Mouse (Mus musculus): Measurements from ENCODE around the gene Ikbip. TPM values are rescaled to one million over a fixed set of nuclear protein-coding genes. Genes with fewer than 3 reads are reported as not detected.

Ikbip gene
- polyA plus RNA-seq, 1 experiment from 2014 or later = 46.1 TPM

GRCm38 (mm10) chr10:91138317-91138716 lies 55.6 kb downstream of the Ikbip start:
- H3K27ac ChIP-seq (ENCODE audit: low read depth, low read length) = no peak overlapping the region
- no peaks in the 10 kb centered on the region for H3K36me3 ChIP-seq (ENCODE audit: control insufficient read depth, insufficient read depth, low read length)
- ATAC-seq (replicated peaks; ENCODE audit: insufficient number of reproducible peaks, low FRiP score, low TSS enrichment) = 0 out of 2 replicates have a peak, but pooled peaks have one; percentile 10

DNA sequence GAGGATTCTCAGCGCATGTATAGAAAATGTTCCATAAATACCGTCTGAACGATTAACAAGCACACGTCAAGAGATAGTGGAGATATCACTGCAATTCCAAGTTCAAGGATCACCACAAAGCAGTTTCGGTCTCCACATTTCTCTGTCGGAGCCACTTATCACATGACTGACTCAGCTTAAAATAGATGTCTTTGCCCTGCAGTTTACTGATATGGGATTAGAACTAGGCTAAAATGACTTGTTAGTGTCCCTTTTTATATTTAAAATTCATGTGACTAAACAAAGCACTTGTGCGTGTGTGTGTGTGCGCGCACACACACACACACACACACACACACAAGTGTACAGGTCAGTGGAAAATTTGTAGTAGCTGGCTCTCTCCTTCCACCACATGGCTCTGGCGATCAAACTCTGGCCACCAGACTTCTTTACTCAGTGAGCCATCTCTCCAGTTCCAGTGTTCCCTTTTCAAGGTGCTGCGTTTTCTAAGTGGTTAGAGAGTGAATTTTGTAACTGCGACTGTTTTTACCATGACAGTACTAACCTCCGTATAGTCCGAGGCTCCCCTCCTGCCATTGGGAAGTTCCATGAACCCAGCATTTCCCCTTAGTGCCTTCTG lies 56.5 kb downstream of the Ikbip start:
- no peak for ATAC-seq (replicated peaks; ENCODE audit: insufficient number of reproducible peaks, low FRiP score, low TSS enrichment)
- Histone ChIP-seq H3K36me3 (ENCODE audit: control insufficient read depth, insufficient read depth, low read length) (no peaks in the 10 kb centered on the region), H3K4me3 (ENCODE audit: low read depth, low read length) (no peak overlapping the region), H3K9me3 (replicated peaks; ENCODE audit: control insufficient read depth, low read length) (no peaks in the 10 kb centered on the region), H3K4me1 (ENCODE audit: control insufficient read depth, insufficient read depth, low read length) (peaks cover 12% of the 10 kb centered on the region), H3K4me2 (peak overlapping the region; percentile 14; the same call in 1 of the 2 replicates), H3K27me3 (ENCODE audit: control insufficient read depth, insufficient read depth, low read length) (no peaks in the 10 kb centered on the region), H3K27ac (ENCODE audit: low read depth, low read length) (peak overlapping the region; percentile 71), H3K9ac (ENCODE audit: low read depth, low read length) (peak overlapping the region; percentile 22; the same call in 1 of the 2 replicates)
- WGBS (ENCODE audit: insufficient replicate concordance) = 61% methylated on average over 14 of the region's 14 CpGs

More at GRCm38 (mm10) chr10:91138317-91138716, 55.6 kb downstream of the Ikbip start:
- Histone ChIP-seq H3K4me1 (ENCODE audit: control insufficient read depth, insufficient read depth, low read length) (peaks cover 12% of the 10 kb centered on the region), H3K27me3 (ENCODE audit: control insufficient read depth, insufficient read depth, low read length) (no peaks in the 10 kb centered on the region), H3K9me3 (replicated peaks; ENCODE audit: control insufficient read depth, low read length) (no peaks in the 10 kb centered on the region), H3K4me3 (ENCODE audit: low read depth, low read length) (no peak overlapping the region), H3K9ac (ENCODE audit: low read depth, low read length) (no peak overlapping the region), H3K4me2 (no peak overlapping the region)
- 72% methylated on average over 3 of the region's 3 CpGs for WGBS (ENCODE audit: insufficient replicate concordance)

DNA sequence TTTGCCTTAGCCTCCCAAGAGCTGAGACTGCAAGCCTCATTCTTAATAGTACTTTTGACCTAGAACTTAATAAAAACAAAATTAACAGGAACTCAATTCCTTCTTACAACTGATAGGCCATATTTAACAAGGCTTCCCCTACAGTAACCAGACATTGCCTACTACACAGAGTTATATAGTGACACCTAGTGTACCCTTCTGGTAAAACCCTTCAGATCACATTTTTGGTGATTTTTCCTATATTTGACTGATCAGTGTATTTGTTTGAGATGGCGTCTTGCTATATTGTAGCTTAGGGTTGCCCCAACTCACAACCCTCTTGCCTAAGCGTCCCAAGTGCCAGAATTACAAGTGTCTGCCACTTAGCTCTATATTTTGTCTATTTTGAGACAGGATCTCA lies 58.8 kb downstream of the Ikbip start:
- Histone ChIP-seq H3K9me3 (replicated peaks; ENCODE audit: control insufficient read depth, low read length) (no peaks in the 10 kb centered on the region), H3K4me2 (no peak overlapping the region), H3K9ac (ENCODE audit: low read depth, low read length) (no peak overlapping the region), H3K4me3 (ENCODE audit: low read depth, low read length) (no peak overlapping the region), H3K4me1 (ENCODE audit: control insufficient read depth, insufficient read depth, low read length) (peaks cover 12% of the 10 kb centered on the region), H3K27me3 (ENCODE audit: control insufficient read depth, insufficient read depth, low read length) (no peaks in the 10 kb centered on the region), H3K27ac (ENCODE audit: low read depth, low read length) (no peak overlapping the region), H3K36me3 (ENCODE audit: control insufficient read depth, insufficient read depth, low read length) (peaks cover 12% of the 10 kb centered on the region)
- WGBS (ENCODE audit: insufficient replicate concordance) = 41% methylated on average over 2 of the region's 2 CpGs
- ATAC-seq (replicated peaks; ENCODE audit: insufficient number of reproducible peaks, low FRiP score, low TSS enrichment) = no peak

GRCm38 (mm10) chr10:91142654-91143191 lies 60.0 kb downstream of the Ikbip start:
- no peak overlapping the region for H3K27ac ChIP-seq (ENCODE audit: low read depth, low read length)
- peaks cover 19% of the 10 kb centered on the region for H3K36me3 ChIP-seq (ENCODE audit: control insufficient read depth, insufficient read depth, low read length)
- H3K4me1 ChIP-seq (ENCODE audit: control insufficient read depth, insufficient read depth, low read length) = peaks cover 12% of the 10 kb centered on the region
- H3K9me3 ChIP-seq (replicated peaks; ENCODE audit: control insufficient read depth, low read length) = no peaks in the 10 kb centered on the region
- H3K27me3 ChIP-seq (ENCODE audit: control insufficient read depth, insufficient read depth, low read length) = no peaks in the 10 kb centered on the region
- 73% methylated on average over 10 of the region's 10 CpGs for WGBS (ENCODE audit: insufficient replicate concordance)
- no peak overlapping the region for H3K4me2 ChIP-seq
- H3K4me3 ChIP-seq (ENCODE audit: low read depth, low read length) = no peak overlapping the region
- no peak for ATAC-seq (replicated peaks; ENCODE audit: insufficient number of reproducible peaks, low FRiP score, low TSS enrichment)
- no peak overlapping the region for H3K9ac ChIP-seq (ENCODE audit: low read depth, low read length)

- no peak overlapping the region for H3K27ac ChIP-seq (ENCODE audit: low read depth, low read length)
- H3K4me2 ChIP-seq = no peak overlapping the region
- peaks cover 21% of the 10 kb centered on the region for H3K36me3 ChIP-seq (ENCODE audit: control insufficient read depth, insufficient read depth, low read length)
- H3K9ac ChIP-seq (ENCODE audit: low read depth, low read length) = no peak overlapping the region
- ATAC-seq (replicated peaks; ENCODE audit: insufficient number of reproducible peaks, low FRiP score, low TSS enrichment) = no peak
- peaks cover 9% of the 10 kb centered on the region for H3K4me1 ChIP-seq (ENCODE audit: control insufficient read depth, insufficient read depth, low read length)
- H3K4me3 ChIP-seq (ENCODE audit: low read depth, low read length) = no peak overlapping the region
- WGBS (ENCODE audit: insufficient replicate concordance) = 63% methylated on average over 18 of the region's 18 CpGs
- H3K27me3 ChIP-seq (ENCODE audit: control insufficient read depth, insufficient read depth, low read length) = no peaks in the 10 kb centered on the region
- no peaks in the 10 kb centered on the region for H3K9me3 ChIP-seq (replicated peaks; ENCODE audit: control insufficient read depth, low read length)
Observed at GRCm38 (mm10) chr10:91143313-91144230, 60.8 kb downstream of the Ikbip start.

DNA sequence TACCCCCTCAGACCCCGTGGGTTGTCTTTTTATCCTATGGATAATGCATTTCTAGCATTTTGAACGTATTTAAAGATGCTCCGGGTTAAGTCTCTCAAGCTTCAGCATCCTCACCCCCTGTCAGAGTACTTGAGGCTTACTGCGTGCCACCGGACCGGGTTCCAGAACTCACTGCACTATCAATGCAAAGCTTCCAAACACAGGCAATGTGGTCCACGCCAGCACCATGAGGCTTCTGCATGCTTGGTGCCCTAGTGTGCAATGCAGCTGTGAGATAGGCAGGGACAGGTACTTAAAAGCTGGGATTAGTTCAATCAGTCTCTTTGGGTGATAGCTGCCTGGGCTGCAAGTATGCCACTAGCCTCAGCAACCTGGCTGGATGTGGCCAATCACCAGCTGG lies 62.7 kb downstream of the Ikbip start:
- Histone ChIP-seq H3K27ac (ENCODE audit: low read depth, low read length) (no peak overlapping the region), H3K4me3 (ENCODE audit: low read depth, low read length) (no peak overlapping the region), H3K4me1 (ENCODE audit: control insufficient read depth, insufficient read depth, low read length) (no peaks in the 10 kb centered on the region), H3K36me3 (ENCODE audit: control insufficient read depth, insufficient read depth, low read length) (peaks cover 25% of the 10 kb centered on the region), H3K9me3 (replicated peaks; ENCODE audit: control insufficient read depth, low read length) (no peaks in the 10 kb centered on the region), H3K4me2 (no peak overlapping the region), H3K27me3 (ENCODE audit: control insufficient read depth, insufficient read depth, low read length) (no peaks in the 10 kb centered on the region), H3K9ac (ENCODE audit: low read depth, low read length) (no peak overlapping the region)
- 95% methylated on average over 7 of the region's 7 CpGs for WGBS (ENCODE audit: insufficient replicate concordance)
- no peak for ATAC-seq (replicated peaks; ENCODE audit: insufficient number of reproducible peaks, low FRiP score, low TSS enrichment)

Other genes starting within 250 kb of the Ikbip start
- gene Apaf1, start 170 bp upstream of the Ikbip start, polyA plus RNA-seq (2014; fragmentation: Nextera tagmentation; extraction: Ambion mirVana) = 17.3 and 19.3 TPM in 2 replicates
- gene Slc25a3, start 41.1 kb downstream of the Ikbip start, polyA plus RNA-seq (2014; fragmentation: Nextera tagmentation; extraction: Ambion mirVana) = 838 and 861 TPM in 2 replicates
- gene Tmpo, start 98.4 kb downstream of the Ikbip start, polyA plus RNA-seq (2014; fragmentation: Nextera tagmentation; extraction: Ambion mirVana) = 162 and 170 TPM in 2 replicates

Data from heart, embryonic 11.5 days (tissue).